Mouse (Mus musculus) Muller cell, postnatal 12 days (primary cell): ENCODE data around the gene Chn1.

Experiments used
- DNase-seq: peaks from one replicate; pipeline ENCODE4 v3.0.0-alpha.2; 2015; ENCODE audit errors: inconsistent ontology term

The Chn1 gene

DNA sequence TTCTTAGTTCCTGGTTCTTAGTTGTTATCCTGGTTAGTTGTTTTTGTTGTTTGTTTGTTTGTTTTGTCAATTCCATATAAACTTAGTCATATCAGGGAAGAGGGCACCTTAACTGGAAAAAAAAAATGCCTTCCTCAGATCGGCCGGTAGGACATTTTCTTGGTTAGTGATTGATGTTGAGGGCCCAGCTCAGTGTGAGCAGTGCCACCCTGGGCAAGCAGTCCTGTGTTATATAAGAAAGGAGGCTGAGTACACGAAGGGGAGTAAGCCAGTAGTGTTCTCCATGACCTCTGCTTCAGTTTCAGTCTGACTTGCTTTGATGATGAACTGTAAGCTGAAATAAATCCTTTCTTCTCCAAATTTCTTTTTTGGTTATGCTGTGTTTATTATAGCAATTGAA, 138.8 kb downstream of the Chn1 start:
- DNase-seq: no peak

DNA sequence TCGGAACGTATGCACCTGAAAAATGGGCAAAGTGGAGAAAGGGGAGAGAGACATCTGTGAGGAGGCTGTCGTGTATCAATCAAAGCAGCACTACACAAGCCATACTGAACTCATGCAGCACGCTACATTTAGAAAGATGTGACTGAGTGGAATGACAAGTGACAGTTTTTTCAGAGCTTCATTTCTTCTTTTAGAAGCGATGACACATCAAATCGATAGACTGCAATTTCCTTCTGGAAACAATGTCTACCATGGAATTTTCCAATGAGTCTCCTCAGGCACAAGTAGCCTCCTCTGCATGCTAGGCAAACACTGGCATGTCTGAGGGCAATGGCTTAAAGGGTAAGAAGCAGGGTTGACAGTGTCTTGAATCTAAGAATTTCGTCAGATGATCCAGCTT, 143.3 kb downstream of the Chn1 start:
- no peak for DNase-seq

DNA sequence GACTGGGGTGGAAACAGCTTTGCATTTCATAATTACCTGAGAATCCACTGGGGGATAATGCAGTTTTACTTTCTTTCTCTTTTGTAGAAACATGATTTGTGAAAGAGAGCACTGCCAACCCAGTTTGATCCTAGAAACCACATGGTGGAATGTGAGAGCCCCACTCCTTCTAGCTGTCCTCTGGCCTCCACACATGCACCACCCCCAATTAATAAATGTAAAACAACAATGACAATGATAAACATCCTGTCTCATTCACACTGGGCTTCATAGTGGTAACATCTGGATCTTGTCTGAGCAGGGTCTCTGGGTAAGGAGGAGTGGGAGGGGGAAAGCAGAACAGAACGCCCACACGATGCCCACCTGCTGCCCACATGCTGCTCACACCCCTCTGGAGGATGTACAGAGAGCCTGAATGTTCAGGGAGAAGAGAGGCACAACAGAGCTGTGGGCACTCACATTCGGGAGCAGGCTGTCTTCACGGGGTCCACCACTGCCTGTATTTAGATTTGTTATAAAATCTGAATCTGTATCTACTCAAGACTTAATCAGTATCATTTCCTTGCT, 156.6 kb downstream of the Chn1 start:
- no peak for DNase-seq

DNA sequence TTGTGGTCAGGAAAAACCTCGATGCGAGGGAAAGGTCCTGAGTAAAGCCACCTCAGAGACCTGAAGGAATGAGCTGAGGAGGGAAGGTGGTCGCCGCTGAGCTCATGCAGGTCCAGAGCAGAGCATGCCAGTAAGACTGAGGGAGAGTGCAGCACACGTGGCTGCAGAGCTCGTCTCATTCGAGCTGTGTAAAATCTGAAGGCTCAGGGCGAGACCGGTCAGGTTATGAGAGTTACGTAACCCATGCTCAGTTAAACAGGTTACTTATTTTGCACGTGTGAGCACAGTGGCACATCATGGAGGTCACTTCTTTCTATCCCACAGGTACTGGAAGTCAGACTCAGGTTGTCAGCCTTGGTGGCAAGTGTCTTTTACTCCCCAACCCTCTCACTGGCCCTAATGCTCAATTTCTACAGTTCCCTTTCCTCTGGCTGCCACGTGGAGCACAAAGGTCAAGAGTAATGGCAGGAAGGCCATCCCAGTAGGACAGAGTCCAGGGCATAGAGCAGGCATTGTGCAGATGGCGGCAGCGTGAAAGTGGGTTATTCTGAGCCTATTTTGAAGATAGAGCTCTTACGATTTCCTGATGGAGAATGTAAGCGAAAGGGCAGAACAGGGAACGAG, 158.6 kb downstream of the Chn1 start:
- no peak for DNase-seq

DNA sequence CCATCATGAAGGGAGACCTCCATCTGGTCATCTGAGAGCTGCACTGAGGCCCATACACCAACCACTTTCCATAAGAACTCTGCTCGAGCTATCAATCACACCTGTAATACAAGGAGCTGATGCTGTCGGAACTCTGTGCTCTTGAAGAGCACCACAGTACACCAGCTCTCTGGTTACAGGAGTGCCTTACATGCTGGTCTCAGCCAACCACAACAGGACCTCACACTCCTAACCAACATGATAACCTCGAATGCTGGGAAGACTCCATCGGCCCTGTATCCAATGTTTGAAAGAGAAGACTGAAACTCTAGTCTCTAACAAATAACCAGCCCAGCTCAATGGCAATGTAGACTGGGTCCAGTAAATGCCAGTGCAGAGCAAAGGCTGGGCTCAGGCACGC, 159.7 kb downstream of the Chn1 start:
- no peak for DNase-seq

DNA sequence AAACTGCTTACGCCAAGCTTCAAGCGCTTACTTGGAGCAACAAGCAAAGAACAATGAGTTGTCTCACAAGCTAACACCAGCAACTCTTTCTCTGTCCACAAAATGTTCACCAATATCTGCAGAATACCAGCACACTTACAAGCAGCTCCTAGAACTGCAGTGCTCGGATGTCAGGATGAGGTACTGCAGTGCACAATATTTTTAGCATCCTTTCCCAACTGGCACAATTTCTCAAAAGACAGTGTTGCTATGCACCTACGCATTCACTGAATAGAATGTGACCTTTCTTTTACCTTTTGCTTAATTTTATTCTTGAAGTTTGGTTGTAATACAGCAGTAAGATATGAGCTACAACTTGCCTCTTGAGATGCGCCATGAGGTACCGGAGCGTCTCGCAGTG, 160.8 kb downstream of the Chn1 start:
- no peak for DNase-seq

DNA sequence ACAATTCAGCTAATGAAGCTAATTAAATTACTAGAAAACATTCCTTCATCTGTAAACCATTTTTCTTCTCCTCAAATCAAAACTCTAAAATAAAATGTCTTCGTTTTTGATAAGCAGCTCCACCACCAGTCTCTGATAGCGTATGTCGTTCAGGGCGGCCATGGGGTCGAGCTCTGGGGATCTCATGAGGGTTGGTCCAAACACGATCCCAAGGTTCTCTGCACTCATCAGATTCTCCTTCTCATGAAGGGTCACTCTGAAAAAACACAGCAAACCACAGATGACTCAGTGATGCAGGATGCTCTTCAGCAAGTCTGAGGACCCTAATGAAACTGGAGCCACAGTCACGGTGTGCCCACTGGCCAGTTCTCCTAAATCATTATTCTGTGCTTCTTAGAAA, 162.2 kb downstream of the Chn1 start:
- DNase-seq: peak; percentile 31

DNA sequence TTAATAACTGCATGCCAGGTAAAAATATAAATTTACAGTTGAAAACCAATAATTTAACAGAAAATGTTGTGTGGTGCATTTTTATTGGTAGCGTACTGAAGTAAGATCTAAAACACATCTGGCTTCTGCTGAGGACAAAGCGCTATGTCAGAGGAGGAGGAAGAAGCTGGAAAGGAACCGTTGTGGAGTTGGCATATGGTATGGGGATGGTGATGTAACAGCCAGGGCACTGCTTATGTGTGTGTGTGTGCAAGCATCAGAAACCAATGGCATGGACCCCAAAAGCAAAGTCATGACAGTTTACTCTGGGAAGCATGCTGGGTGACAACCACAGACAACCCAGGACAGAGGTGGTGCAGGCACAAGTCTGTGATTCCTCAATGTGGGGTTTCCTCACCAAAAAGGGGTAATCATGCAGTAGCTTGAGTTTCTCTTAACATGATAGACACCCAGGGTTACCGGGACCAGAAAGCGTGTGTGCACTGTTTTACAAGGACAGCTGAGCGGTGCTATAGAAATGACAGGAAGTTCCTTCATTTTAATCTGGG, 162.7 kb downstream of the Chn1 start:
- DNase-seq: no peak

DNA sequence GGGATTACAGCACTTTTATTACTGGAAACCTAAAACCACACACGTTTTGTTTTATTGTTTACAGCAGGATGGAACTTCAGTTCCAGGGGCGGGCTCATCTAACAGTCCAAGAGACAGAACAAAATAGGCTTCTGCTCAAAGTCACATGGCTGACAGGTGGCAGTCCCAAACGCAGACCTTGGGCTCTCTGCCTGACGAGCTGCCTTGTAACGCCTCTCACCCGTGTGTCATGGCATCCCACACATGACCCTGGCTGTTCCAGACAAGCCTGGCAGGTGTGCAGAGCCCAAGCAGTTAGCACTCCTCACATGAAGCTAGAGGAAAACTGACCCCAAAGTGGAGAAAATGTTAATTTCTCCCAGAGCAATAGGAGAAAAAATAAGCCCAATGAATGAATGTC, 163.3 kb downstream of the Chn1 start:
- no peak for DNase-seq

DNA sequence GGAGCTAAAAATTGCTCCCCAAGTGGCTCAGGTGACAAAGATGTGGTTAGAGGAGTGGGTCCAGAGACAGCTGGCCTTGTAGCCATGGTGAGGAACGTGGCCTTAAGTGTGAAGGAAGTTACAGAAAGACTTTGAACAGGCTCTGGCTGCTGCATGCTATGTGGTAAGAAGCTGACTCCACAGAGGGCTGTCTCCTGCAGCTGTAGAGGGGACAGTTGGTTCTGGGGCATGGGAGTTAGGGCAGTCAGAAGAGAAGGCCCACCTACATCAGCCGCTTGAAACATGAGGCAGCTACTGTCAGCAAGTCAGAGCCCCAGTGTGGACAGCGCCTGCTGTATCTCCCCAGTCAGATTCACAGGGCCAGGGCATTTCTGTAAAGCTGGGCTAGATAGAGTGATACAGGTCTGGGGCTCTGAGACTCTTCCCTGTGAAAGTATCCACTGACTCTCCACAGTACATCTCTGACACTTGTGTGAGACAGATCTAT, 165.4 kb downstream of the Chn1 start:
- DNase-seq: no peak

DNA sequence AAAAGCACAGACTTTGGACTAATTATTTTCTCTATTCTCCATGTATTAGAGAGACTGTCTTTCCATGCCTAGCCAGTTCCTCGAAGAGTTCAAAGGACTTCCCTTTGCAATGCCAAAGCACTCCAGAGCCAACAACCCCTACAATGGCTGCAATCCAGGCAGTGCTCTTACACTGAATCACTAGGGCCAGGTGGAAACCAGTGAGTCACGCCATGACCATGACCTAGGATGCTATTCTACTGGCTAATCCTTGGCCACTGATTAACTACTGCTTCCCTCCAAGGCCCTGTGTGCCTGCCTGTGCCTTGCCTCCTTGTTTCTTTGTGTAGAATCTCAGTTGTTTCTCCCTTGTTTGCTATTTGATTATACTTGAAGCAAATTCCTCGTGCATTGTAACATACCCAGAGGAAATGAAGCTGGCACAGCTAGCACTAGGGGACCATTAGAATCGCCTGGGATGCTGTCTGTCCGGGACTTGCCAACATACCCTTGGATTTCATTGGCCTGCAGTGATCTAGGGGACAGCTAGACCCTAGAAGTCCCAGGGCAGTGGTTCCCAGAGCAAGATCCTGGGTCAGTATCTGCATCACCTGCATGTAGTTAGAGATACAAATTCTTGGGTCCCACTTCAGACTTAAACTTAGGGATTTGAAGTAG, 166.0 kb downstream of the Chn1 start:
- peak; percentile 88 for DNase-seq

DNA sequence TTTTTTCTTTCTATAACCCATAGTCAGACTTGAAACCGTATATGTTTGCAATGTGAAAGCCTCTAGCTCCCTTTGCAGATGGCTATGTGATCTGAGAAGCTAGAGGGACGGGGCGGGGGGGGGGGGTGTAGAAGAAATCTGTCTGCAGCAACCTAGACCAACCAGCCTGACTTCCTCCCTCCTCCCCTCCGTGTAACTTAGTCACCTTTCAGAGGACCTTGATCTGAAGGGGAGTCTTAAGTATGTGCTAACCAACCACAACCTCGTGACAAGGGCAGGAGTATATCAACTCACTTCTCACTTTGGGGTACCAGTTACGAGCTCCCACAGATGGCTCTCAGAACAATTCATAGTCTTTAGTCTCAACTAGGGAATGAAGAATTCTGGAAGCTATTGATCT, 166.8 kb downstream of the Chn1 start:
- DNase-seq: no peak

DNA sequence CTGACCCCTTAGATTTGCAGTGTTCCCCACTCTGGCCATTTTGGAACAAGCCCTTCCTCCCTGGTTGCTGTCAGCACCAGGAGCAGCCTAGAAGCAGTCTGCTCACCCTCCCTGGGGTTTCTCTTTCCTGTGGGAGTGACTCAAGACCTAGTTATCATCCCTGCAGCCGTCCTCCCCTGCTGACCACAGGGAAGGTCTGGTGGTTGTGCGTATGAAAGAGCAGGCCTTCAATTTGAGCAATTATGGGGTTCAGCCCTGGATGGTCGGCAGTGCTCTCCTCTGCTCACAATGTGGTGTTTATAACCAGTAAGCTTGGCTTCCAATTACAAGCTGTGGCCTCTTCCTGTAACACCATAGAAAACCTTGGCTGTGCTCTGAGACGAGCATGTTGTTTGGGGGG, 167.5 kb downstream of the Chn1 start:
- DNase-seq: peak; percentile 76

DNA sequence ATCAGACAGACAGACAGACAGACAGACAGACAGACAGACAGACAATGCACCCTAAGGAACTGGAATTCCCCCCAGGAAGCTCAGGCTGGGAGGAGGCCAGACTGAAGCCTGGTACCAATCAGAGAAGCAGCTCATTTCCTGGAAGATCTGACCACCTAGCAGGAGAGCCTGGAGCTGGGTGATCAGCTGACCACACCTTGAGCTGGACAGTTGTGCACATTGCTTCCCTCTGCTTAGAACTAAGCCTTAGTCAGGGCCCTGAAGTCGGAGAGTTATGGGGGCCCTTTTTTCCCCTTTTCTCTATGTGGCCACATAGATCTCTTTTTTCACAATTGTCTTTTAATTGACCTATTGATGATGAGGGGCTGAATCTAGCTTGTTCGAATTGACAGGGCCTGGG, 168.0 kb downstream of the Chn1 start:
- DNase-seq: no peak

DNA sequence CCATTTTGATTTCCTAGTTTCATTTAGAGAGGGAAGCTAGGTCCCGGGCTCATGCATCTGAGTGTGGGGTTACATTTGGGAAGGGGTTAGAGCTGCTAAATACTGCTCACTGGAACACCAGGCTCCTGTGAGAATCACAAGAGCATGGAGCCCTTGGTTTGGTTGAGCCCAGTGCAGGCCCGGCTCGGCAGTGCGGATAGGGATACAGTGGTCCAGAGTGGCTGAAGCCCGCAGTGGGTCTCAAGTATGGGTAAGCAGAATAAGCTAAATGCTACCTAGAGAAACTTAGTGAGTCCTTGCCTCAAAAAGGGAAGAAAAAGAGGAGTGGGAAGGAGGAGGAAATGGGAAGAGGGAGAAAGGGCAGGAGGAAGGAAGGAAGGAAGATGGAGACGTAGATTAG, 168.5 kb downstream of the Chn1 start:
- DNase-seq: no peak

DNA sequence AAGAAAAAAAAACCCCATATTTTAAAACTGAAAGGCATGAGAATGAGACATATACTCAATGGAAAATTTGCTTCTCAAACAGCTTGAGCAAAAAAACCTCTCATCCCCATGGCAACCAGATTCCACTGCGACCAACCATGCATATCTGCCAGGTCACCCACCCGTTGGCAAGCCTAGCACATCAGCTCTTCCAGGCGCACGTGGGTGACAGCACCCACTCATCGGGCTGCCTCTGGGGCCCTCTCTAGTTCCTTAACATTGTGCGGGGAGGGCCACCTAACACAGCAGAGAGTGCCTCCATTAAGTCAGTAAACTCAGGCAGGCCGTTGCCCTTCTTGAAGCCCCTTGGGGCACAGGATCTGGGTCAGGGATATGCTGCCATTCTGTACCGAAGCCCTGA, 170.1 kb downstream of the Chn1 start:
- DNase-seq: peak; percentile 73

DNA sequence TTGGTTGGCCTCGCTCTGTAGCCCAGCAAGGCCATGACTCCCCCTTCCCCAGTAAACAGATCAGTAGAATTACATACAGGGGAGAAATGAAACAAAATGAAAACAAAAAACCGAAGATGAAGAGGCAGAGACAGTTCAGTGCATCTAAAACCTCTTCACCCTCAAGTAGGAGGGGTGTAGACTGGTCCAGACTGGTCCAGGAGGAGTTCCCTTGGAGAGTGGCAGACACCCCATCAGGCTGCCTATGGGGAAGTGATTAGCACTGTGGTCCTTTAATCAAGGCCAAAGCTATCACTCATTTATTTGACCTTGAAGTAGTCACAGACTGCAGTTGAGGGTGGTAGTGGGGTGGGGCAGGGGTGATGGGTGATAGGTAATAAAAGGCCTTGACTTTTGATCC, 170.6 kb downstream of the Chn1 start:
- DNase-seq: no peak

DNA sequence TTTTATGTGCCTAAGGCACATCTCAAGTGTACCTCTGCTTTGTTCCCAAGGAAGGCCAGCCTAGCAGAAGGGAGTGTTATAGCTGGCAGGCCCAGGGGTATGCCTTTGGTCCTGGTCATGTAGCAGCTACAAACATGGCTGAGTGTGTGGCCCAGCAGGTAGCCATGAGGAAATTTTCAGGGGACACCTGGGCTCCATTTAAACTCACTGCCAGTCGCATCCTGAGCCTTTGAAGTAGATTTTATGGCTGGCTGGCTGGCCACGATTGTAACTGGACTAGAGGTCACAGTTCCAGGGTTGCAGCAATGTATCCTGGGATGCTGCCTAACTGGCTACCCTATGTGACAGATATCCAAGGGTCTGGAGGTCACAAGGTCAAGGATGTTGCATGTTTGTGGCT, 174.5 kb downstream of the Chn1 start:
- no peak for DNase-seq

DNA sequence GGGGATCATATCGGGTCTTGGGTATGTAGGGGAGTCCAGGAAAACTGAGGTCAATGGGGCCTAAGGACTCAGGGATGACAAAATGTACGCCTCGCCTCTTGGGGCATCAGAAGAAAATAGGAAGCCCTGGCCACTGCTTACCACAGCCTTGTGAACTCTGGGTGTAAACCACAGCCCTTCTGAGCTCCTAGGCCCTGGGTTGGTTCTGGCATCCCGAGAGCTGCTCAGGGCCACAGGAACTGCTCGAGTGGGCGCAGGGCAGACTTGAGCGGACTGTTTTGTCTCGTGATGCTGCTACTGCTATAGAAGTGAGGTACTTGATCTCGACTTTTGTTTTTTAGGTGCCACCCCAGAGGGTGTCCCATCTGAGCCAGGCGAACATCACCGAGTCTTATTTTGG, 177.4 kb downstream of the Chn1 start:
- DNase-seq: no peak

DNA sequence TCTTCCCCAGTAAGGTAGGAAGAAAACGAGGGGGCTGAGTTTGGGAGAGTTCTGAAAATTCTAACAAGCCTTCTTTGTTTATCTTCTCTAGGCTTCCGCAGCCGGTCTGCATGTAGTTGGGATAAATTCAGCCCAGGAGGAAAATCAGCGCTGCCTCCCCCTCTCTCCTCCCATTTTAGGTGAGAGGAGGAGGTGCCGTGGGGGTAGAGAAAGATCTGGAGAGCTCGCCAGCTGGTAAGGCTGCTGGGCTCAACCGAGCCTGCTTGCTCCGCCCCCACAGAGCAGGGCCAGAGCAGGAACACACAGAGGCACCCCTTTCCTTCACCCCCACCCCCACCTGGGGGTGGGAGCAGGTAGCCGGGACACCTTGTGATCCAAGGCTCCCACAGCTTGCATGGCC, 178.4 kb downstream of the Chn1 start:
- no peak for DNase-seq

DNA sequence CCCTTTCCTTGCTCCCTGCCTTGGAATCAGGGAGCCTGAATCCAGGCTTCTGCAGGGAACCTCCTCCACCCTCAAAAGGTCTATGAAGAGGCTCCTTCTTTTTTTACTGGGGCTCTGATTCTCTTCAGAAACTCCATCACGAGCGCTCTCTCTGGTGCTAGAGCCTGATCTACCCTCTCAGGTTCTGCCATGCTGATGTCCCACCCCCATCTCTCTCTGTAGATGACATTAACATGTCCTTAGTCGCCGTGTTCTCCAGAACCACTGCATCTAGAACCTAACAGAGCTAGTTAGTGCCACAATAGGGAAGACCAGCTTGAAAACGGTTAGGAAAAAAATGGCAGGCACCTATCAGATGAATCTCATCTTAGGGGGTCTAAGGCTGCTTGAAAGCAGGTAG, 178.8 kb downstream of the Chn1 start:
- no peak for DNase-seq

DNA sequence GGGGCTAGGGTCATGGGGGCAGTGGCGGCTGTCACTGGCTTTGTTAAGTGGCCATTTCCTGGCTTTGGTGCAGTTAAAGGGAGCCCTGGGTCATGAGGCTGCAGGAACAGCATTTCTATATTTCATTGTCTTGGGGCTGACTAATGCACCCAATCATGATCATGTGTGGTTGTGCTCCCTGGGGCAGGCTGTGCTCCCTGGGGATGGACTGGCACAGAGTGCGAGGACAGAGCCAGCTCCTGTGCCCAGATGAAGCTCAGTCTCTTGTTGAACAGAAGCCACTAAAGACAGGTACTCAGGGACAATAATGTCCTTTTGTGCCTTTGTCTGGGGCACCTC, 182.1 kb downstream of the Chn1 start:
- DNase-seq: no peak
